Mouse (Mus musculus) mouse trophoblast stem cell (cell line): ENCODE measurements around the gene Ube2l3.
"Not testable (repeated sequence)": the region's sequence is repeated elsewhere in the genome, so short reads cannot be mapped to it uniquely, and the experiment has no call there.

Experiments
- in situ Hi-C, 2 experiments: fragments of 300-500 bp; cut with MseI, MboI; formaldehyde crosslinking; loops; 2 replicates in 1 of 2; 3 replicates in 1 of 2; pipeline ENCODE4 v1.15.1; 2025

Gene Ube2l3

GRCm38 (mm10) chr16:17209404-17209960, 7.0 kb upstream of the Ube2l3 start:
- in situ Hi-C loops = loop anchor here (5.0 kb wide), 2 partner anchors 58 to 63 kb away; no protein-coding TSS in a partner anchor

- in situ Hi-C loops = loop anchor here (5.0 kb wide), 2 partner anchors 59 to 64 kb away; no protein-coding TSS in a partner anchor
These were observed 6.2 kb upstream of the Ube2l3 start, which contains the start of gene Rimbp3 for GRCm38 (mm10) chr16:17208389-17209361. Rimbp3 (plus strand) TSS chr16:17208603.

DNA sequence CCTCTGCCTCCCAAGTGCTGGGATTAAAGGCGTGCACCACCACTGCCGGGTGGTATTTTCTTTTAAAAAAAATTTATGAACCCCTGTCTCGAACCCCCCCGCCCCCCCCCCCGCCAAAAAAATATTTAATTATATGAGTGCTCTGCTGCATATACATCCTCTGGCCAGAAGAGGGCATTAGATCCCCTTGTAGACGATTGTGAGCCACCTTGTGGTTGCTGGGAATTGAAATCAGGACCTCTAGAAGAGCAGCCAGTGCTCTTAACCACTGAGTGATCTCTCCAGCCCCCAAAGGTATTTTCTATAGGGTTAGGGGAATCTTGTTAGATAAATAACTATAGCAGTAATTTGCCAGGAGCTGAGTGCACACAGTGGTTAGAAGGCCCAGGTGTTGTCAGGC, 2.5 kb upstream of the Ube2l3 start:
- in situ Hi-C loops = loop anchor here (5.0 kb wide), 2 partner anchors 62 to 67 kb away; no protein-coding TSS in a partner anchor

DNA sequence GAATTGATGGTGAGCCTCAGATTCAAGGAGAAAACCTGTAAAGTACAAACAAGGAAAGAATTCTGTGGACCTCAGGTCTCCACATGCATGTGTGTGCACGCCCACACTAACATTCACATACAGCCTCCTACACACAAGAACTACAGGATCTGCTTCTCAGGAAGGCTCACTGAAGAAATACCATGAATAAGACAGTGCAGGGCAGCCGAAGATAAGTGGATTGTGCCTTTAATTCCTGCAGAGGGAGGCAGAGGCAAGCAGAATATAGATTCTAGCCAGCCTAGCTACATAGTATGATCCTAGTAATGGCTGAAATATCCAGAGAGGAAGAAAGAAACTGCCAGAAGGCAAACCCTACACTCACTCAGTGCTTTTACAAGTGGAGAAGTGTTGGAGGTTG, 472 bp downstream of the Ube2l3 start:
- in situ Hi-C loops = no loop called here

- in situ Hi-C loops = no loop called here
These were observed 1.3 kb downstream of the Ube2l3 start for GRCm38 (mm10) chr16:17200953-17201707.

- in situ Hi-C loops = no loop called here
These were observed 2.1 kb downstream of the Ube2l3 start for GRCm38 (mm10) chr16:17200121-17200952.

DNA sequence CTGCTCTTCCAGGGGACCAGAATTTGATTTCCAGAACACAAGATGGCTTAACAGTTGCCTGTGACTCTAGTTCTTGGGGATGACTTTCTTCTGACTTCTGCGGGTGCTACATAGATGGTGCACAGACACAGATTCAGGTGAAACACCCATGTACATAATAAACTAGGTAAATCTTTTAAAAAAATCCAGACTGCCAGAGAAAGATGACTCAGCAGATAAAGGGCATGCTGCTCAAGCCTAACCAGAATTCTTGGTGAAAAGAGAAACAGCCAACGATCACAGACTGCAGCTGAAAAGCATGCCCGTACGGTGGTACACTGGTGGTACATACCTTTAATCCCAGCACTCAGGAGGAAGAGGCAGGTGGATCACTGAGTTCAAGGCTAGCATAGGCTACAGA, 8.6 kb downstream of the Ube2l3 start:
- in situ Hi-C loops = no loop called here

DNA sequence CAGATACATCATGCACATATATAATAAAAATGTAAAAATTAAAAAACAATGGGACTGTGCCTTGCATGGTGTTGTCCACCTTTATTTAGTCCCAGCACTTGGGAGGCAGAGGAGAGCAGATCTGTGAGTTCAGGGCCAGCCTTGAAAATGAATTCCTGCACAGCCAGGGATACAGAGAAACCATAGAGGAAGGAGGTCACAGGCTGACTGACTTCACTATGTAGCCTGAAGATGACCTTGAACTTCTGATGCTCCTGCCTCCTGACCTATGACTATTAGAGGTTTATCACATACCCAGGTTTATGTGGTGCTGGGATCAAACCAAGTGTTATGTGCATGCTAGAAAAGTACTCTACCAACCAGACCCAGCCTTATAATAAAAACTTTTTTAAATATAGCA, 17.0 kb downstream of the Ube2l3 start:
- in situ Hi-C loops = no loop called here

DNA sequence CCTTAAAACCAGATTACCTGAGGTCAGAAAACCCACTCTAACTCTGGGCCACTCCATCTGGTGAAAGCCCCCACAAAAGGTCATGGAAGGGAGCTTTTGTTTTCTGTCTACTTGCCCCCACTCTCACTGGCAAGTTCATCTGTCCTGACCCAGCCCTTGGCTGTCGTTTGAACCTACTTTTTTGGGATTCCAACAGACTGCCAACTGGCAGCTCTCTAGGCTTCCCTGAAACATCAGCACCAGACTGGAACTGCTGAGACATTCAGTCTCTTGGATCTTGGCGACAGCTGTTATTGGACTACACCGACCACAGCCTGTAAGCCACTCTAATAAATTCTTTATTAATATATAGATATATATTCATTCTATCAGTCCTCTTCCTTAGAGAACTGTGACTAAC, 19.4 kb downstream of the Ube2l3 start:
- in situ Hi-C loops = no loop called here

DNA sequence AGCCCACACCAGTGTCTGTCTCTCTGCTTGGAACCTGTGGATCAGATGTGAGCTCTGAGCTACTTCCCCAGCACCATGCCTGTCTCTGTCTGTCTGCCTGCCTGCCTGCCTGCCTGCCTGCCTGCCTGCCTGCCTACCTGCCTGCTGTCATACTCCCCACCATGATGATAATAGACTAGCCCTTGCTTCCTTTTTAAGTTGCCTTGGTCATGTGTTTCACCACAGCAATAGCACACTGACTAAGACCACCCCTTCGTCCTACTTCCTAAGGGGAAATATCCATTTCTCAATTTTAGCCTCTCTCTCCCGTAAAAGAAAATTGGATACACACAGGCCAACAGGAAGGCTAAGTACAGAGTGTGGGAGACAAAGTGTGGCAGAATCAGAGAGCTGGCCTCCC, 20.3 kb downstream of the Ube2l3 start:
- in situ Hi-C loops = no loop called here

DNA sequence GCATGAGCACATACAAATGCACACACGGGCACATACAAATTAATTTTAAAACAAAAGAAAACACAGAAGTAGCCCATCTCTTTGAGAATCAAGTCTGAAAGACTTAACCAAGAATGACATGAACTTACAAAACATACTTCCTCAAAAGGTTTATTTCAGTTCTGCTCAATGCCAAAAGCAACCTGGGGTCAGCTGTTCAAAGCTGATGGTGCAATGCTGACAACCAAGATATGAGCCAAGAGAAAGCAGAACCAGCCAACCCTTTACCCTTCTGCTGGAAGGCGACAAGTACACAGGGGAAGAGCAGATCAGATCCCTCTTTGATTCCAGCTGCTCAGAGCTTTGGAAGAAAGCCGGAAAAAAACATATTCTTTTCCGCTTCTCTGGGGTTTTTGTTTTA, 21.1 kb downstream of the Ube2l3 start:
- in situ Hi-C loops = no loop called here

DNA sequence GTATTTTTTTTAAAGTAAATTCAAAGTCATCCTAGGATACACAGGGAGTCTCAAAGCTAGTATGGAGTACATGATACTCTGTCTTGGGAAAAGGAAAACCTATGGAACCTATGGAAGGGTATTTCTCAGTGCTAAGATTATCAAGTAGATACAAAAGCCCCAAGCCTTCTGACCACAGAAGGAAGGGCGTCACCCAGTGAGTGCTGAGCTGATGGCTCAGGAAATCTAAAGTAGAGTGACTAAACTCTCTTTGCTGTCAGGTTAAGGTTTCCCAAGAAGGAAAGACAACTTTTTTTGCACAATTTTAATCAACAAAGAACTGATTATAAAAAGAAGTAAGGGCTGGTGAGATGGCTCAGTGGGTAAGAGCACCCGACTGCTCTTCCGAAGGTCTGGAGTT, 22.7 kb downstream of the Ube2l3 start:
- in situ Hi-C loops = no loop called here

DNA sequence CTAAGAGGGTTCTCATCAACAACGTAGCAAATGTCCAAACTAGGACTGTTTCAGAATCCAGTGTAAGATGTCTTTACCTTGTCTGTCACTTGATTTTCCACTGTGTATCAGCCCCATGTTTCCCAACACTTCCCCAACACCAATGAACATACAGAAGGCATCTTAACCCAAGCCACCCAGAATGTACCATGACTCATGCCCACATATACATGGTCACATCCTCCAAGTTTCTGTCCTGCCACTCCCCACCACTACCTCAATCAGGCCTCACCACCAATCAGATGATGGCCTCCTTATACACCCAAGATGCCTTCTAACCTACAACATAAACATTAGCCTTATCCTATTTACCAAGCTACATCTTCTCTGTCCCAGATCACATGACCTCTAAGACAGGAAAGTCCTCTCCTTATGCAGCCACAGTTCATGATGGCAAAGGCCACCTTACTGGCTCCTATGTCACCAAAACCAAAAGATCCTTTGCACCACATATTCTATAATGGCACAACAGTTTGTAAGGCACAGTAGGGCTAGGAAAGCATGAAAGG, 24.8 kb downstream of the Ube2l3 start:
- in situ Hi-C loops = no loop called here

GRCm38 (mm10) chr16:17175765-17176164, 26.7 kb downstream of the Ube2l3 start:
- in situ Hi-C loops = no loop called here

DNA sequence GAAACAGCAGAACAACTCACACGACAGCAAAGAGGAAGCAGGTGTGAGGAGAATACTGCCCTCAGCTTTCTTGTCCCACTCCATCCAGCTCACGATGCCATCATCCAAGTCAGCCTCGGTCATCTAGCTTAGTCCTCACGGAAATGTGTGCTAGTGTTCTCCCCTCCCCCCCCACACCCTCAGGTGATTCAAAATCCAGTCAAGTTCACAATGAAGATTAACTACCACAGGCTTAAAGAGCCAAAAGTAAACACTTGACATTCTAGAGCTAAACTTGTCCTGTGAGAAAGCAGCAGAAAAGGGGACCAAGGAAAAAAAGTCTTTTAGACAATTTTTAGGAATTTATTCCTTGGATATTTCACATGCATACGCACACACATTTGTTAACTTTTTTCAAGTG, 34.4 kb downstream of the Ube2l3 start:
- in situ Hi-C loops = no loop called here

GRCm38 (mm10) chr16:17167179-17167578, 35.3 kb downstream of the Ube2l3 start:
- in situ Hi-C loops = no loop called here

GRCm38 (mm10) chr16:17165478-17165877, 37.0 kb downstream of the Ube2l3 start:
- in situ Hi-C loops = not testable (repeated sequence)

GRCm38 (mm10) chr16:17154346-17154745, 48.1 kb downstream of the Ube2l3 start:
- in situ Hi-C loops = no loop called here

DNA sequence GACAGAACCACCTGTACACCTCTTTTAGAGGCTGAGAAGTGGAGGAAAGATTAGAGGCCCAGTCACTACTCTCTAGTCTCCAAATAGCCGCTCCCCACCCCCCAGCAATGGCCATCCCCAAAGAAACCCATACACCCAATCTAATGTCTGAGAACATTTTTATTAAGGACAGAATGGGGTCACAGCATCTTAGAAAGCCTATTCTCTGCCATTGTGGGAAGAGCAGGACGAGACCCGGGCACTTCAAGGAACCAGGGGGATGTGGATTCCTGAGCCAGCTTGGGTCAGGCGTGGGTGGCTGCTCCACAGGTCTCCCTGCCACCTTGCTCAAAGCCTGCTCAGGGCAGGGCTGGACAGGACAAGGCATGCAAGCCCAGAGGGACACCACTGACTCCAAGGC, 50.6 kb downstream of the Ube2l3 start:
- in situ Hi-C loops = no loop called here

- in situ Hi-C loops = no loop called here
These were observed 51.8 kb downstream of the Ube2l3 start for GRCm38 (mm10) chr16:17150520-17151258.
